Mouse (Mus musculus) left cerebral cortex, postnatal 14 days (tissue): ENCODE measurements around the gene Suco. TPM values are rescaled to one million over a fixed set of nuclear protein-coding genes. Genes with fewer than 3 reads are reported as not detected.

Experiments used
- DNase-seq, 2 experiments: peaks; one replicate each; pipeline ENCODE4 v3.0.0; 2021 to 2022; ENCODE audit warnings: low spot score in 2 of 2, mixed read lengths in 1 of 2
- intact Hi-C: fragments of 180-260 bp; cut with DNase I; formaldehyde crosslinking; loops from one replicate; pipeline ENCODE4 v1.15.1; 2025
- long read RNA-seq, 2 experiments: library from polyadenylated mRNA; stranded (forward); transcript quantifications; one replicate each; pipeline ENCODE4 v2.0.0; 2021
- total RNA-seq, 2 experiments: library from RNA; stranded (reverse); gene quantifications; 2 replicates each; pipeline ENCODE4 v1.2.3; 2021

Gene Suco
- total RNA-seq = 10 to 100 TPM; 38.9 to 40.2 TPM
- long read RNA-seq, experiment 1, full-length matches to known transcripts = 5 of 16 reads
- long read RNA-seq, experiment 1, partial matches to known transcripts = 3 of 16 reads
- long read RNA-seq, experiment 1, other reads (novel, unspliced or antisense) = 8 of 16 reads
- long read RNA-seq, experiment 2, full-length matches to known transcripts = 1 of 14 reads
- long read RNA-seq, experiment 2, partial matches to known transcripts = 2 of 14 reads
- long read RNA-seq, experiment 2, other reads (novel, unspliced or antisense) = 11 of 14 reads

DNA sequence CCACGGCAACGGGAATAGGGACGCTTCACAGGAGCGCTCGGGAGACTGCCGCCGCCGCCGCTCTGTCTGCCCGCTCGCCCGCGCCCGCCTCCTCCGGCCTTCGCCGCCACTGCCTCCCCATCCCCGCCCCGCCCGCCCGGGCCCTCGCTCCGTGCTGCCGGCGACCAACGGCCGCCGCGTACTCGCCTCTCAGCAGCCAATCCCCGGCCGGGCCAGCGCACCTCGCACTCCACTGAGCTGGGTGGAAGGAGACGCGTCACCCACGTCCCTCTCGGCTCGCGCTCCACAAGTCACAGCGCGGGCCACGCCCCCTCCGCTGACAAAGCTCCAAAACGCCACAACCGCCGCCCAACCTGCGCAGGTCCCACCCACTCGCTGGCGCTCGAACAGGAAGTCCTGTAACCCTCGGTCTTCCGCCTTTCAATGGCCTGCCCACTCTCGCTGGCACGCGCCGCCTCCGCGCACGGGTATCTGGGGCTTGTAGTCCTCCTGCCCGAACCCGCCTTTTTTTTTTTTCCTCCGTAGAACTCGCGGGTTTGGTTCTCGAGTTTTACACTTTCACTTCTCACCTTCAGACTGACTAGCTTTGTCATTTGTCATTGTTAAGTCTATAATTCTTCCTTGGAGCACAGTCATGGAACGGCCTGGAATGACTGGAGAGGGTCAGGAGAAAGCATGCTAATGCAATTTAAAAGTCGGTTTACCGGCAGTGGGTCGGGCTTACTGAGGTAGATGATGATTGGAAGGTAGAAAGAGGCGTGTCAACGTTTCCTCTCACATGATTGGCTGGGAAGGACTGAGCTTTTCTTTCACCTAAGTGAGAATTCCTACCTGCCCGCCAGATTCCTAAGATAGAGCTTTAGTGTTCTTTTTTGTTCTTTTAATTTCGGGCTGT is at the start of gene Suco:
Suco (minus strand) TSS at position 130 of the 895 bp plus-strand sequence.
- peak; percentile 100 for DNase-seq
- intact Hi-C loops = loop anchor here (1.0 kb wide), 1 partner anchor 87 kb away; no protein-coding TSS in a partner anchor

- peak in 1 of 2 experiments; percentile 5 for DNase-seq
- intact Hi-C loops = no loop called here
These were observed 48.9 kb upstream of the Suco start for GRCm38 (mm10) chr1:161925281-161925805.

- intact Hi-C loops = no loop called here
These were observed 47.8 kb upstream of the Suco start for GRCm38 (mm10) chr1:161924321-161924720.

DNA sequence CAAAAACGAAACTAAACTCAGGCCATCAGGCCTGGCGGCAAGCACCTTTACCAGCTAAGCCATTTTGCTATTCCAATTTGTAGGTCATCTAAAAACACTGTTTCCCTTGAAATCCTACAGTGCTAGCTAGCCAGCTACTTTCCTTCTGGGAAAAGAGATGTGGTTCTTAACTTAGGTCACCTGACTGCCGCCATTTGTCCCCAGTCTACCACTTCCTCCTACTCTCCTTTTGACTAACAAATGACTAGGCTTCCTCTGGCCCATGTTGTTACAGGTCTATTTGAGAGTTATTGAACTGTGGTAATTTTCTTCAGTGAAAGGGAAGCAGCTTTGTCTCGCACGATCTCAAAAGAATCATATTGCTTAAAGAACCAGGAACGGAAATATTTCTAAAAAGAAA is 45.4 kb upstream of the Suco start:
- no peak for DNase-seq
- intact Hi-C loops = no loop called here

More at GRCm38 (mm10) chr1:161924321-161924720, 47.8 kb upstream of the Suco start:
- DNase-seq = no peak

DNA sequence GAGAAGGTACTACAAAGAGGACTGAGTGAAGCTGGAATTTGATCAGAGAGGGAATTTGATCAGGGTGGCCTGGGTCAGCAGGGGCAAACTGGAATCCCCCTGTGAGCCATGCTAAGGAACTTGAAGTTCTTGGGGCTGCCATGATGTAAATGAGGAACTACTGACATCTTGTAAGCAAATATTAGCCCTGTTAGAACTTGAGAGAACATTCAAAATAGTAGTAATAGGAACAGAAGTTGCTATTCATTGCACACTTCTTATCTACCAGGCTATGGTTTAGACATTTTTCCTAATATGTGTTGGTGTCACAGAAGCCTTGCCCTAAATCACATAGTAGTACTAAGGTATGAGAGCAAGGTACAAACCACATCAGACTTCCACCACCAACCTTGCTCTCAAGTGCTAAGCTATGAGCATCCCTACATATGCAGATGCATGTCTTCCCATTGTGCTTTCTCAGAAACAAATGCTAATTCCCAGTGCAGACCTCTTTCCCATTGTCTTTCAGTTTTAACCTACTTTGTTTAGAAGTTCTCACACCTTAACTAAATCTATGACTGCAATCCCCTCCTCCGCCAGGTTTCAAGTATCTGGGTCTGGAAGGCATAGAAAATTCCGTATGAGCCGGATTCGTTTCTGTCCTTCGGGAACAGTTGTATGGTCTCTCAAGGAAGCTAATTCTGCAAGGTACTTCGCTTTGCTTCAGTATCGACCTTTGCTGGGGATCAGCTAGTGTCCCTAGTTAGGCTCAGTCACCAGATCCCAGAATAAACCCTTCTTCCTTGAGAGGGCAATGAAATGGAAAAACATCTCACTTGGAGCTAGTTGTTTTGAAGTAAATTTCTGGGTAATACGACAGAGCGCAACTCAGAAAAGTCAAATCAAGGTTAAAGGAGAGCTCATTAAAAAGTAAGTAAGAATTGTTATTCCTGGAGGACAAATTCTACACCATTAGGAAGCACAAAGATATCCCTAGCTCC is 44.3 kb upstream of the Suco start:
- DNase-seq = no peak
- intact Hi-C loops = no loop called here

DNA sequence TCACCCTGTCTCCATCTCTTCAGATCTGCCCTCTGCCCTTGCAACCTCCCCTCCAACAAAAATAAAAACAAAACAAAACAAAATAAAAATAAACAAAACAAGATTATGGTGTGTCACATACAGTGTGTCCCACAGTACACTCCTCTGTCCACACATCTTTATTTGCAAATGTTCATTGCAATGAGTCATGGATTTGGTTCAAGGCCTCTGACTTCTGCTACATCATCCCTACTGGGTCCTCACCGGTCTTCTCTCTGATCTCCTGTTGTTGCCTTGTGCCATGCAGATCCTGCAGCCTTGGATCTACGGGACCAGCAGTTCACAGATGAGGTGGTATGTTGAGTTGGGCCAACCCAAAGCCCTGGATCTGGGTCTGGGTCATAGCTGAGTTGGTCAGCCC is 43.1 kb upstream of the Suco start:
- no peak for DNase-seq
- intact Hi-C loops = no loop called here

DNA sequence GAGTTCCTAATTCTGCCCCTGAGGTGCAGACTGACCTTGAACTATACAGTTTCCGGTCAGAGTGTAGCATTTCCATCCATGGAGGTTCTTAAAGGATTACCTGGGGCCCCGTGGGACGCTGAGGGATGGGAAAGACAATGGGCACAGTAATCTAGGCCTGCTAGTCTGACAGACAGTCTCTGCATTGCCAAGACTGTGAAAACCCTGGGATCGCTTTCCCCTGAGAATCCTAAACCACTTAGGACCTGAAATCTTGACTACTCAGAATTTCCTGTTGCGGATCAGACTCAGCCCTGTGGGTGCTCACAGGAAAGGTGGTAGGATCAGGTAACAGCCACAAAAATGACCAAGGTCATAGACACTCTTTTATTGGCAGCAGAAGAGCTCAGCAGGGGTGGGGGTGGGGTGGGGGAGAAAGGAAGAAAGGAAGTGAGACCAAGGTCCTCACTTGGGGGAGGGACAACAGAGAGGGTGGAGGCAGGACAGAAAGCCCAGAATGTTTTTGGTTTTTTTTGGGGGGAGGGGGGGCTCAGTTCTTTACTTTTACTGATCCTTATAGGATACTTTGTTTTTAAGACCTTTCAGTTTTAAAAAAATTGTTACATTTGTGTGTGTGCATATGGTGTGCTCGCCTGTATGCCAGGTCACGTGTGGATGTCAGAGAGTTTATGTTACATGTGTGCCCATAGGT is 42.3 kb upstream of the Suco start:
- intact Hi-C loops = no loop called here
- no peak for DNase-seq

DNA sequence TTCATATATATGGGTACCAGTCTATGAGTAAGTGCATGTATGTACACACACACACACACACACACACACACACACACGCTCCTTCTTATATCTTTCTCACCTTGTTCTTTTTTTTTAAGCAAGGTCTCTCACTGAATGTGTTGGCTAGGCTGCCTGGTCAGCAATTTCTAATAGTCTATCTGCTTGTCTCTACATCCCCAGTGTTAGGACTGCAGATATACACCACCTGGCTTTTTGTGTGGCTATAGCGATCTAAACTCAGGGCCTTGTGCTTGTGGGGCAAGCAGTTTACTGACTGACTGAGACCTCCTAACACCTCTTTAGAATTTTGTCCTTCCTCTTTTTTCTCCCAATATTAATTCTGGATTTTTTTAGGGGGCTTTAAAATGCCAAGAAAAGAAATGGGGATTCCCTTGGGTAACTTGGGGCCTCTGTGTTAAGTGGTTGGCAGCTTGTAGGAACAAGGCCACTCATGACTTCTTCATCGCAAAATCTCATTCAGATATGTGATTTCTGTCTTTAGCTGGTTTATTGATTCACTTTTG is 41.5 kb upstream of the Suco start:
- intact Hi-C loops = no loop called here

DNA sequence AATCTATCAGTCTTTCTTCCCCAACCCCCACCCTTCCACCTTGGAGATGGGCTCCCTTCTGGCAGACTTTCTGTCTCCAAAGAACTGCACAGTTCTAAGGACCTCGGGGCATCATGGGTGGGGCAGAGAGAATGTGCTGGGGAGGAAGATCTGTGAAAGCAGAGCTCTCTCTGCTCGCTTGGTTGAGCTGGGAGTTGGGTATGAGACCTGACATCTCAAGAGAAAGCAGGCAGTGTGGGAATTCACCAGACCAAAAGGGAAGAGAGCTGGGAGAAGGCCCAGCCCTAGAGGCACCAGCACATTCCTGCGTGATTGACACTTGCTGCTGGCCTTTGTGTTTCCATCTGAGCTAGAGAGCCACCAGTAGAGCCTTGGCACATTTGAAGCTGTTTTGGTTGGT is 39.6 kb upstream of the Suco start:
- DNase-seq = no peak

More for the DNA sequence above, 41.5 kb upstream of the Suco start:
- DNase-seq = no peak

DNA sequence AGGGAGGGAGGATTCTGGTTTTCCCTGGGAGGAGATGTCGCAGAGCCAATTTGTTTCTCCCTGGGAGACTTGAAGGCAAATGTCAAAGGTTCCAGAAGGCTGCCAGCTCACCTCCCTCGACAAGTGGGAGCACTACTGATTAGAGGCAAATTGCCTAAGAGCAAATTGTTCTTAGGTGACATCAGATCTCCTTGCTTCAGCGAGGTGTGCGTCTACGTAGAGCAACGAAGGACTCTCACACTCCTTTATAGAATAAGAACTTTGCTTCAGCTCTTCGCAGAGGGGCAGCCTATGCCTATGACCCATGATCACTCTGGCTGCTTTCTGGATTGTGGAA is 37.1 kb upstream of the Suco start:
- no peak for DNase-seq
- intact Hi-C loops = no loop called here

More for the DNA sequence above, 39.6 kb upstream of the Suco start:
- intact Hi-C loops = no loop called here

- intact Hi-C loops = no loop called here
- DNase-seq = no peak
These were observed 36.6 kb upstream of the Suco start for GRCm38 (mm10) chr1:161912940-161913647.

DNA sequence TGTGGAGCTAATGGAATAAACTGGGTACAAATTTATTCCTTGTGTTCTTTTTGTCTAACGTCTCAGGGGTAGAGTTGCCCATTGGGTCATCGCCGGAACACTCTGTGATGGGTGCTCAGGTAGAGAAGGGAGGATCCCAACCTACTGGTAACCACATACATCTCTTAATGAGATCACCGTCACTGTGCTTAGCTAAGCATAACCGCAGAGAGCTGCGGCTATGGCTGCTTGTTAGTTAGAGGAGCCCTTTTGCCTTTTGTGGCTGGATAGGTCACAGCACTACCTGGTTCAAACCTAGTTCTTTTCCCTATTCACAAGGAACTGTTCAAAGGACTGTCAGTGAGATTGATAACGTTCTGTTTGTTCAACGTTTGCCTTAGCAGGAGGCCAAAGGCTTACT is 32.6 kb upstream of the Suco start:
- DNase-seq = no peak
- intact Hi-C loops = no loop called here

GRCm38 (mm10) chr1:161907795-161908457 is 31.4 kb upstream of the Suco start:
- DNase-seq = no peak
- intact Hi-C loops = no loop called here

DNA sequence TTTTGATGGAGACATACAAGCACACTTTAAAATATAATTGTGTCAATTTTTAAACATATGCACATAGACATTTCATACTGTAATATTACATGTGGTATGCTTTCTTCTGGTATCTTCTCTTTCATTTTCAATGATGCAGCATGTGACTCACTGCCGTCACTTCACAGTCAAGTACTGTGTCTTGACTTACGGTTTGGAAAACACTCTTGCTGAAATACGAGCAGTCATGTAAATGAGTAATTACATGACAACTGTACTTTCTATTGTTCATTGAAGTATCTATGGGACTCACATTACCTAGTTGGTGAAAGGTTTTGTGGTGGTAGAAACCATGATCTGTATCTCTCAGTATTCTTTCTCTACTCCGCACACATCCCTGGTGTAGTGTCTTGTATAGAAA is 30.6 kb upstream of the Suco start:
- no peak for DNase-seq
- intact Hi-C loops = no loop called here

DNA sequence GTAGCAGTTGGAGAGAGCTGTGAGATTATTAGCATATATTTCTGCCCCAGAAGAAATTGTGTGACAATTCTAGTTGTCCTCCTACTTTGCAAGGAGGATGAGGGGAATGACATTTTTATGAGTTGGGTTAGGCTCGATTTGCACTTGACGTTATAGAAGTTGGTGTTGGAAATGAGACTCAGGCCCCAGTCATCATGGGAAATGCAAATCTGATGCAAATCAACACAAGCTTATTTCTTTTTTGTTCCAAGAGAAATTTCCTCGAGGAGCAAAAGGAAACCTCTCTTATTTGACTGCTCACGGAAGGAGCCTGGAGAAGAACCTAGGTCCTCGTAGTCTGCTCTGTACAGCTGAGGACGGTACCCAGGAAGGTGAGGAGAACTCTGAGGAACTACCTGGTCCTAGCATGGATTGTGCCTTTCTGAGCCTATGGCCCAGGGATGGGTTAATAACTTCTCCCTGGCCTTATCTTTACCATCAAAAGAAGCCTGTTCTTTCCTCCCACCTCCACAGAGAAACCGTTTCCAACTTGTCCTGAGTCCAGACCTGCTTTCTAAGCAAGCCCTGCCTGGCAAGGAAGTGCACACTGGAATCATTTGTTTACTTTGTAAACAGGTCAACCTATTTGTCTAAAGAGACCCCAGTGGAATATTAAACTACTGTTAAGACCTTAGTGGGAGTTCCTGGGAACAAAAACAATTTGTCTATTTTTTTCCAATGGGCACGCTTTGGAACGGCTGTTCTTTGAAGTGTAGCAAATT is 26.4 kb upstream of the Suco start:
- intact Hi-C loops = no loop called here
- DNase-seq = no peak

GRCm38 (mm10) chr1:161900129-161900528 is 23.6 kb upstream of the Suco start:
- intact Hi-C loops = no loop called here
- DNase-seq = no peak

DNA sequence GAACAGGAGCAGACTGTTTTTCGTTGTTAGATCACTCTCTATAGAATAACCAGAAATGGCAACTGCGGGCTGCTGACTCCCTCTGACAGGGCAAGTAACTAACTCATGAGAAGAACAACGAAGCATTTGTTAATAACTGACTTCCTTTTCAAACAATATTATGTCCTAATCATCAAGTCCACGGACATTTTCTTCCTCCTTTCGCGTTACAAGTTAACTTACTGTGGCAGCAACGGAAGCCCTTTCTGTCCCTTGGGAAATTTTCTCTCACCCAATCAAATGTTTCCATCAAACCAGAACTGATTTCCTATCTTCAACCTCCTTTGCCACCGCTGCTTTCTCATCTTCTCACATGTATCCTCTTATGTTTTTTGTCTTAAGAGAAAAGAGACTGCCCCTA is 20.8 kb upstream of the Suco start:
- DNase-seq = no peak
- intact Hi-C loops = no loop called here
